Mouse (Mus musculus): Measurements from ENCODE around the gene Usp18. TPM values are rescaled to one million over a fixed set of nuclear protein-coding genes. Genes with fewer than 3 reads are reported as not detected.

Gene Usp18
- polyA plus RNA-seq, 1 experiment from 2014 or later, result 1.7 TPM

- Histone ChIP-seq H3K27me3 (peaks cover 20% of the 10 kb centered on the region), H3K4me2 (no peak overlapping the region), H3K36me3 (no peaks in the 10 kb centered on the region), H3K9me3 (replicated peaks) (no peaks in the 10 kb centered on the region), H3K9ac (no peak overlapping the region), H3K27ac (no peak overlapping the region), H3K4me1 (replicated peaks) (peaks cover 28% of the 10 kb centered on the region), H3K4me3 (no peak overlapping the region)
- no peak for ATAC-seq (replicated peaks; ENCODE audit: insufficient number of reproducible peaks, insufficient read depth, low FRiP score, low read depth)
- WGBS, result 65% methylated on average over 8 of the region's 8 CpGs
These were observed 30.9 kb upstream of the Usp18 start for GRCm38 (mm10) chr6:121214667-121215330.

DNA sequence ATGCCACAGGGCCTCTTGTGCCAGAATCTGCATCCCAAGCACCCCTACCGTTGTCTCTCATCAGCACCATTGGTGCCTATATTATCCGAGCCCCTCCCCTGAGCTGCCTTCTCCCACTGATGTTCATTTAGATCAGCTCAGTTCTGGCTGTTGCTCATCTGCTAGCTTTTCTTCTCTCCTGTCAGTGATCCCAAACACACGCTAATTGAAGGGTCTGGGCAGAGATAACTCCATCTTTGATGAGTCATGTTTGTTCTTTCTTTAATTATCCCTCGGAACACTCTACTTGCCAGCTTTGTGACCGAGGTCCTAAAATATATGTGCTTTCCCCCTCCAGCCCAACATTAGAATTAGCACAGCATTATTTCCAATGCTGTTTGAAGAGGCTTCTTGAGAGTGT lies 30.4 kb upstream of the Usp18 start:
- WGBS, result 59% methylated on average over 5 of the region's 5 CpGs

GRCm38 (mm10) chr6:121215896-121216295 lies 29.8 kb upstream of the Usp18 start:
- Histone ChIP-seq H3K4me1 (replicated peaks) (peaks cover 19% of the 10 kb centered on the region), H3K9me3 (replicated peaks) (no peaks in the 10 kb centered on the region), H3K27me3 (peaks cover 11% of the 10 kb centered on the region), H3K4me3 (no peak overlapping the region), H3K9ac (no peak overlapping the region), H3K4me2 (no peak overlapping the region), H3K36me3 (no peaks in the 10 kb centered on the region), H3K27ac (no peak overlapping the region)
- no peak for ATAC-seq (replicated peaks; ENCODE audit: insufficient number of reproducible peaks, insufficient read depth, low FRiP score, low read depth)
- WGBS, result 68% methylated on average over 6 of the region's 6 CpGs

More for the DNA sequence above, 30.4 kb upstream of the Usp18 start:
- Histone ChIP-seq H3K36me3 (no peaks in the 10 kb centered on the region), H3K4me3 (no peak overlapping the region), H3K4me1 (replicated peaks) (peaks cover 24% of the 10 kb centered on the region), H3K27ac (no peak overlapping the region), H3K9ac (no peak overlapping the region), H3K4me2 (no peak overlapping the region), H3K9me3 (replicated peaks) (no peaks in the 10 kb centered on the region), H3K27me3 (peaks cover 15% of the 10 kb centered on the region)
- ATAC-seq (replicated peaks; ENCODE audit: insufficient number of reproducible peaks, insufficient read depth, low FRiP score, low read depth), result no peak

DNA sequence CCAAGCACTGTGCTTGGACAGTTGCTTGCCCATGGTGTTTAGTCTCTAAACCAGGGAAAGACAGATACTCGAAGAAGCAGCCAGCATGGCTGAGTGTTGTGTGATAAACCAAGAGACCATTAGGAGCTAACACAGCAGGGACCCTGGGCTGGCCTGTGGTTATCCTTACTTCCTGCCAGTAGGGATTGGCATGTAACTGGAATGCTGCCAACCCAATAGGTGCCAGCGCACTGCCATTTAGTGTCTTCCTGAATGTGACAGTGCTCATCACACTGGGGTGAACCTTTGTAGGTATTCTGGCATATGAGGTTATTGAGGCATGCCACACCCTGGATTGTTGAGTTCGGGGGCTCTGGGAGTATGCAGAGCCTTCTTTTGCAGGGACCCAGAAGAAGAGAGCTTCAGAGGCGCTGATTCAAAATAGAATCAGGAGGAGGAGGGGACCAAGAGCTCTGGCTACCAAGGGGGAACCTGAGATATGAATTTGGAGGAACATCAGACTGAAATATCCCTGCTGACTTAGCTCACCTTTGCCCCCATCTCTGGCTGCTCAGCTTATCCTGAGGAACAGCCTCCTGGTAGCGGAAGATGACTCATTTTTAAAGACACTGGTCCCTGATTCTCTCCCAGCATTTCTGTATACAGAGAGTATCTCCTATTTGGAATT lies 29.0 kb upstream of the Usp18 start:
- Histone ChIP-seq H3K4me3 (no peak overlapping the region), H3K36me3 (no peaks in the 10 kb centered on the region), H3K9me3 (replicated peaks) (no peaks in the 10 kb centered on the region), H3K9ac (no peak overlapping the region), H3K4me1 (replicated peaks) (peaks cover 11% of the 10 kb centered on the region), H3K4me2 (no peak overlapping the region), H3K27ac (no peak overlapping the region), H3K27me3 (peaks cover 3% of the 10 kb centered on the region; the same call in 1 of the 2 replicates)
- ATAC-seq (replicated peaks; ENCODE audit: insufficient number of reproducible peaks, insufficient read depth, low FRiP score, low read depth), result no peak
- 66% methylated on average over 5 of the region's 5 CpGs for WGBS

GRCm38 (mm10) chr6:121218002-121218401 lies 27.7 kb upstream of the Usp18 start:
- Histone ChIP-seq H3K27ac (no peak overlapping the region), H3K9me3 (replicated peaks) (no peaks in the 10 kb centered on the region), H3K4me2 (no peak overlapping the region), H3K27me3 (no peaks in the 10 kb centered on the region), H3K4me1 (replicated peaks) (peaks cover 8% of the 10 kb centered on the region), H3K9ac (no peak overlapping the region), H3K36me3 (no peaks in the 10 kb centered on the region), H3K4me3 (no peak overlapping the region)
- 84% methylated on average over 7 of the region's 7 CpGs for WGBS
- ATAC-seq (replicated peaks; ENCODE audit: insufficient number of reproducible peaks, insufficient read depth, low FRiP score, low read depth), result no peak

- Histone ChIP-seq H3K36me3 (no peaks in the 10 kb centered on the region), H3K4me3 (no peak overlapping the region), H3K9ac (no peak overlapping the region), H3K4me2 (no peak overlapping the region), H3K9me3 (replicated peaks) (no peaks in the 10 kb centered on the region), H3K27me3 (no peaks in the 10 kb centered on the region), H3K27ac (no peak overlapping the region), H3K4me1 (replicated peaks) (peaks cover 8% of the 10 kb centered on the region)
- 59% methylated on average over 4 of the region's 4 CpGs for WGBS
- ATAC-seq (replicated peaks; ENCODE audit: insufficient number of reproducible peaks, insufficient read depth, low FRiP score, low read depth), result peak; percentile 65; the same call in 1 of the 2 replicates
These were observed 26.3 kb upstream of the Usp18 start for GRCm38 (mm10) chr6:121219406-121219805.

DNA sequence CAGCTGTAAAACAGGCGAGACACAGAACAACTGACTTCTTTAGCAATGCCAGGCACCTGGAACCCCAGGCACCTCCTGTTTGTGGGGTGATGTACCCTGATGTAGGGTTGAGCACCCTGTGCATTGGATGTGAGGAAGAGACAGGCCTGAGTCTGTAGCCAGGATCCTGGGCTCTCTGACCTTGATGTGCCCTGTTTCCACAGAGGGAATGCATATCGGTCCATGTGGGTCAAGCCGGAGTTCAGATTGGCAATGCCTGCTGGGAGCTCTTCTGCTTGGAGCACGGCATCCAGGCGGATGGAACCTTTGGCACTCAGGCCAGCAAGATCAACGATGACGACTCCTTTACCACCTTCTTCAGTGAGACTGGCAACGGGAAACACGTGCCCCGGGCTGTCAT lies 25.5 kb upstream of the Usp18 start:
- peaks cover 11% of the 10 kb centered on the region for H3K4me1 ChIP-seq (replicated peaks)
- 86% methylated on average over 10 of the region's 10 CpGs for WGBS
- ATAC-seq (replicated peaks; ENCODE audit: insufficient number of reproducible peaks, insufficient read depth, low FRiP score, low read depth), result no peak
- no peaks in the 10 kb centered on the region for H3K9me3 ChIP-seq (replicated peaks)
- no peak overlapping the region for H3K4me3 ChIP-seq
- no peaks in the 10 kb centered on the region for H3K27me3 ChIP-seq
- no peaks in the 10 kb centered on the region for H3K36me3 ChIP-seq
- no peak overlapping the region for H3K27ac ChIP-seq
- no peak overlapping the region for H3K4me2 ChIP-seq
- no peak overlapping the region for H3K9ac ChIP-seq

- Histone ChIP-seq H3K27ac (no peak overlapping the region), H3K4me1 (replicated peaks) (peaks cover 11% of the 10 kb centered on the region), H3K9me3 (replicated peaks) (no peaks in the 10 kb centered on the region), H3K4me3 (no peak overlapping the region), H3K27me3 (no peaks in the 10 kb centered on the region), H3K9ac (no peak overlapping the region), H3K36me3 (no peaks in the 10 kb centered on the region), H3K4me2 (no peak overlapping the region)
- ATAC-seq (replicated peaks; ENCODE audit: insufficient number of reproducible peaks, insufficient read depth, low FRiP score, low read depth), result no peak
- 77% methylated on average over 8 of the region's 8 CpGs for WGBS
These were observed 23.7 kb upstream of the Usp18 start for GRCm38 (mm10) chr6:121221876-121222597.

GRCm38 (mm10) chr6:121223001-121223400 lies 22.7 kb upstream of the Usp18 start:
- H3K4me3 ChIP-seq, result no peak overlapping the region
- H3K9me3 ChIP-seq (replicated peaks), result no peaks in the 10 kb centered on the region
- H3K27me3 ChIP-seq, result no peaks in the 10 kb centered on the region
- H3K4me1 ChIP-seq (replicated peaks), result peaks cover 11% of the 10 kb centered on the region; the same call in 1 of the 2 replicates
- H3K27ac ChIP-seq, result no peak overlapping the region
- ATAC-seq (replicated peaks; ENCODE audit: insufficient number of reproducible peaks, insufficient read depth, low FRiP score, low read depth), result no peak
- no peak overlapping the region for H3K4me2 ChIP-seq
- H3K36me3 ChIP-seq, result no peaks in the 10 kb centered on the region
- WGBS, result 91% methylated on average over 14 of the region's 14 CpGs
- no peak overlapping the region for H3K9ac ChIP-seq

- ATAC-seq (replicated peaks; ENCODE audit: insufficient number of reproducible peaks, insufficient read depth, low FRiP score, low read depth), result no peak
- Histone ChIP-seq H3K9me3 (replicated peaks) (no peaks in the 10 kb centered on the region), H3K4me2 (no peak overlapping the region), H3K36me3 (no peaks in the 10 kb centered on the region), H3K9ac (no peak overlapping the region), H3K27me3 (no peaks in the 10 kb centered on the region), H3K4me3 (no peak overlapping the region), H3K4me1 (replicated peaks) (peaks cover 9% of the 10 kb centered on the region; the same call in 1 of the 2 replicates), H3K27ac (no peak overlapping the region)
- 57% methylated on average over 5 of the region's 5 CpGs for WGBS
These were observed 21.6 kb upstream of the Usp18 start for GRCm38 (mm10) chr6:121224067-121224466.

DNA sequence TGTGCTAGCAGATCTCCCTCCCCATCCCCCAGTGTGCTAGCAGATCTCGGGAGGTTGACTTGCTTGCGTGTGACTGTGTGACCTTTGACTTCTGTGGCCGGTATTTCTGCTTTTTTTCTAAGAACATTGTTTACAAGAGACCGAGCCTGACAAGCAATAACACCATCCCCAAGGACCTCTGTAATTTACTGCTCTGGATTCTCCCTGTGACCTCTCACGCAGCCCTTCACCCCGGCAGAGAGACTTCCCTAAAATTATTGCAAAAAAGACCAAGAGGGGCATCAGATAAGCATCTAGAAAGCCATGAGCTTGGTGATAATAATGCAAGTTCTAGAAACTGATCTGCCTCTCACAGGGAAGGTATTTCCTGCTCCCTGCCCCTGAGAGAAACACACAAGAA lies 20.7 kb upstream of the Usp18 start:
- 0 out of 2 replicates have a peak, but pooled peaks cover 3% of the 10 kb centered on the region for H3K4me1 ChIP-seq (replicated peaks)
- no peak overlapping the region for H3K4me3 ChIP-seq
- no peak overlapping the region for H3K9ac ChIP-seq
- WGBS, result 26% methylated on average over 6 of the region's 6 CpGs
- no peaks in the 10 kb centered on the region for H3K36me3 ChIP-seq
- ATAC-seq (replicated peaks; ENCODE audit: insufficient number of reproducible peaks, insufficient read depth, low FRiP score, low read depth), result no peak
- H3K9me3 ChIP-seq (replicated peaks), result no peaks in the 10 kb centered on the region
- H3K27ac ChIP-seq, result no peak overlapping the region
- no peak overlapping the region for H3K4me2 ChIP-seq
- no peaks in the 10 kb centered on the region for H3K27me3 ChIP-seq

Data from heart, embryonic 15.5 days (tissue).